Mouse (Mus musculus) erythroblast, embryonic 14.5 days (primary cell): Measurements from ENCODE around the gene Ryr1.

Source experiments
- GATA1 ChIP-seq: IDR thresholded peaks from 2 replicates; pipeline ENCODE4 v1.6.1; 2012; ENCODE audit warnings: low read length, inconsistent platforms, mixed read lengths
- TAL1 ChIP-seq: IDR thresholded peaks from 3 replicates; pipeline ENCODE4 v1.6.1; 2012; ENCODE audit warnings: low read length, inconsistent platforms, mixed read lengths

GRCm38 (mm10) chr7:28971770-28972269, 153.2 kb downstream of the Ryr1 start:
- TF ChIP-seq GATA1, result no peak
- no peak for TF ChIP-seq TAL1
